Mouse (Mus musculus): ENCODE results near the gene Tff1. TPM values are rescaled to one million over a fixed set of nuclear protein-coding genes. Genes with fewer than 3 reads are reported as not detected.

The Tff1 gene
- total and polyA plus RNA-seq, 3 experiments, result 0.44 to 2.2 (median 1.6) TPM

DNA sequence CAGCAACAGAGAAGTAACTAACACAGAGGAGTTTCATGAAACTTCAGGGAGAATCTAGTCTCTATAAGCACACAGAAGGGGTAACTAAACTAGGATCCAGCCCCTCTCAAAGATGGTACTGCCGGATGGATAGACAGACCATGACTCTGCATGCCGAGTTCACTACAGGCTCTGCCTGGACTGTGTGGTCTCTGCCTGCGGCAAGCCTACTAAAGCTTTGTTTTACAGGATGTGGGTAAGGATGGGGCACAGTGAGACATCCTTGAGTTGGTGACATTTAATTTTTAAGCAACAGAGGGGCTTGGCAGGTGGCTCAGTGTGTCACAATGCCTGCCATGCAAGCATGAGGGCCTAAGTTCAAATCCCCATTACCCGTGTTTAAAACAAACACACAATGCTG is 11.2 kb upstream of the Tff1 start:
- in situ Hi-C loops (cut with MboI; ENCODE audit: low pct_ligation_motif_present, low pct_unique_long_range_greater_than_20kb, low sequenced_read_pairs), result no loop called here
- Histone ChIP-seq H3K4me3 (replicated peaks in 1 of 3; ENCODE audit: low read depth in 2 of 3, low read length in 2 of 3, poor library complexity in 1 of 3) (no peak overlapping the region), H3K27me3 (replicated peaks) (peaks cover 14% of the 10 kb centered on the region), H3K27ac (ENCODE audit: insufficient read depth, low read depth) (no peak overlapping the region), H3K79me2 (replicated peaks; ENCODE audit: control insufficient read depth, extremely low read depth, insufficient read depth, poor library complexity, severe bottlenecking) (no peaks in the 10 kb centered on the region), H3K9me3 (replicated peaks; ENCODE audit: low read length) (peaks cover 4% of the 10 kb centered on the region), H3K4me2 (ENCODE audit: insufficient read depth, low read depth, poor library complexity, severe bottlenecking) (no peak overlapping the region), H3K4me1 (ENCODE audit: control insufficient read depth in 1 of 2, insufficient read depth in 2 of 2) (peaks cover 0 to 1% of the 10 kb centered on the region in 2 experiments; a peak in 1 of 4 replicates), H3K9ac (ENCODE audit: insufficient read depth, low read depth) (no peak overlapping the region), H3K36me3 (replicated peaks in 1 of 2; ENCODE audit: control insufficient read depth in 1 of 2, insufficient read depth in 1 of 2, low read length in 1 of 2) (no peaks in the 10 kb centered on the region)
- no peak for DNase-seq (ENCODE audit: extremely low read depth)
- TF ChIP-seq MAX (IDR thresholded peaks at IDR 0.05; ENCODE audit: low read length) (no peak), ZNF384 (IDR thresholded peaks at IDR 0.05; ENCODE audit: low read depth, low read length) (no peak), POLR2AphosphoS2 (IDR thresholded peaks at IDR 0.05; ENCODE audit: low read depth, low read length) (no peak), PAX5 (IDR thresholded peaks at IDR 0.05; ENCODE audit: low read length) (no peak)
- dilution Hi-C loops (cut with MboI; ENCODE audit: extremely low pct_ligation_motif_present, extremely low pct_unique_long_range_greater_than_20kb, low sequenced_read_pairs), result no loop called here

DNA sequence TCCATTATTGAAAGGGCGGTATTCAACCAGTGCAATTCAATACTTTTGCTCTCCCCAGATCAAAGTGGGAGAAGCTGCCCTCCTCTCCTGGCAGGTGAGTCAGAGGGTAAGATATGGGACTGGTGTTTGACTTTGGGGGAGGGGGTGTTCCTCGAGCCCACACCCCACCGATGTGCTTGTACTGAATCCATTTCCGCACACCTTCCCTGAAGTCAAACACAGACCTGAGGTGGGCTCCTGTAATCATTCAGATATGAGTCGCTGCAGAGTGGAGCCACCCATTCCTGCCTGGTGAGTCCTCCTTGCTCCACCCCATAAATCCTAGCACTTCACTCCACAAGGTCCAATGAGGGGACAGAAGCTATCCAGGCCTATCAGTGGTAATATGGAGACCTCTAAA is 4.7 kb upstream of the Tff1 start:
- H3K9me3 ChIP-seq (replicated peaks; ENCODE audit: low read length), result peaks cover 4% of the 10 kb centered on the region
- peaks cover 20% of the 10 kb centered on the region for H3K27me3 ChIP-seq (replicated peaks)
- H3K27ac ChIP-seq (ENCODE audit: insufficient read depth, low read depth), result no peak overlapping the region
- no peak for DNase-seq (ENCODE audit: extremely low read depth)
- no peaks in the 10 kb centered on the region for H3K79me2 ChIP-seq (replicated peaks; ENCODE audit: control insufficient read depth, extremely low read depth, insufficient read depth, poor library complexity, severe bottlenecking)
- in situ Hi-C loops (cut with MboI; ENCODE audit: low pct_ligation_motif_present, low pct_unique_long_range_greater_than_20kb, low sequenced_read_pairs) (no loop called here), dilution Hi-C loops (cut with MboI; ENCODE audit: extremely low pct_ligation_motif_present, extremely low pct_unique_long_range_greater_than_20kb, low sequenced_read_pairs) (no loop called here)
- no peak overlapping the region for H3K4me2 ChIP-seq (ENCODE audit: insufficient read depth, low read depth, poor library complexity, severe bottlenecking)
- H3K4me3 ChIP-seq (replicated peaks in 1 of 3; ENCODE audit: low read depth in 2 of 3, low read length in 2 of 3, poor library complexity in 1 of 3), result no peak overlapping the region
- H3K36me3 ChIP-seq (replicated peaks in 1 of 2; ENCODE audit: control insufficient read depth in 1 of 2, insufficient read depth in 1 of 2, low read length in 1 of 2), result no peaks in the 10 kb centered on the region
- no peak for TF ChIP-seq CHD1 (IDR thresholded peaks at IDR 0.05; ENCODE audit: low read depth, low read length)
- TF ChIP-seq TBP (conservative IDR thresholded peaks at IDR 0.05; ENCODE audit: low read depth, low read length), result no peak
- no peak for TF ChIP-seq IRF4 (IDR thresholded peaks at IDR 0.05; ENCODE audit: low read depth, low read length)
- no peak for TF ChIP-seq ZNF384 (IDR thresholded peaks at IDR 0.05; ENCODE audit: low read depth, low read length)
- TF ChIP-seq MAFK (IDR thresholded peaks at IDR 0.05; ENCODE audit: insufficient replicate concordance, low read length), result no peak
- TF ChIP-seq GABPA (IDR thresholded peaks at IDR 0.05; ENCODE audit: insufficient replicate concordance, low read depth, low read length), result no peak
- no peak for TF ChIP-seq PAX5 (IDR thresholded peaks at IDR 0.05; ENCODE audit: low read length)
- TF ChIP-seq E2F4 (IDR thresholded peaks at IDR 0.05; ENCODE audit: insufficient replicate concordance, low read depth, low read length), result no peak
- no peak for TF ChIP-seq MAX (IDR thresholded peaks at IDR 0.05; ENCODE audit: low read length)
- no peak for TF ChIP-seq KAT2A (IDR thresholded peaks at IDR 0.05; ENCODE audit: insufficient replicate concordance, low read length)
- TF ChIP-seq SIN3A (IDR thresholded peaks at IDR 0.05; ENCODE audit: low read length), result no peak
- TF ChIP-seq MYC (IDR thresholded peaks at IDR 0.05; ENCODE audit: low read depth, low read length), result no peak
- peaks cover 10 to 29% of the 10 kb centered on the region in 2 experiments for H3K4me1 ChIP-seq (ENCODE audit: control insufficient read depth in 1 of 2, insufficient read depth in 2 of 2)
- no peak overlapping the region for H3K9ac ChIP-seq (ENCODE audit: insufficient read depth, low read depth)

DNA sequence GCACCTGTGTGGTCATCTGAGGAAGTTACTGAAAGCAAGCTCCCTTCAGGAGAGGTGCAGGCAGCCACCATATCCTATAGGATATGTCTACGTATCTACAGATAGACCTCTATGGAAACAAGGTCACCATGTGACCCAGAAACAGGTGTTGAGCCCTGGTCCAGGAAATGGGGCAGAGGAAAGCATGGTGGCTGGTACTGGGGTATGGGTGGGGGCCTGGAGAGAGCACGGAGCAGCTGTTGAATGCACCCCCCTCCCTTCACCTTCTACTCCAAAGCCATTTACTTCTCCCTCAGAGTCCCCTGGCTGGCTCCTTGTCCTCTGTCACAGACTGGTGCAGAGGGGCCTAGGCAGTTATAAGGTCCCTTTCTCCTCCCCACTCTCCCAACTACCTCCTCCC is 1.3 kb downstream of the Tff1 start:
- no peak for DNase-seq (ENCODE audit: extremely low read depth)
- Histone ChIP-seq H3K9me3 (replicated peaks; ENCODE audit: low read length) (peaks cover 9% of the 10 kb centered on the region), H3K27ac (ENCODE audit: insufficient read depth, low read depth) (no peak overlapping the region), H3K9ac (ENCODE audit: insufficient read depth, low read depth) (no peak overlapping the region), H3K27me3 (replicated peaks) (peaks cover 24% of the 10 kb centered on the region), H3K4me2 (ENCODE audit: insufficient read depth, low read depth, poor library complexity, severe bottlenecking) (no peak overlapping the region), H3K79me2 (replicated peaks; ENCODE audit: control insufficient read depth, extremely low read depth, insufficient read depth, poor library complexity, severe bottlenecking) (no peaks in the 10 kb centered on the region), H3K36me3 (replicated peaks in 1 of 2; ENCODE audit: control insufficient read depth in 1 of 2, insufficient read depth in 1 of 2, low read length in 1 of 2) (no peaks in the 10 kb centered on the region), H3K4me3 (replicated peaks in 1 of 3; ENCODE audit: low read depth in 2 of 3, low read length in 2 of 3, poor library complexity in 1 of 3) (no peak overlapping the region), H3K4me1 (ENCODE audit: control insufficient read depth in 1 of 2, insufficient read depth in 2 of 2) (peaks cover 37 to 62% of the 10 kb centered on the region in 2 experiments)
- dilution Hi-C loops (cut with MboI; ENCODE audit: extremely low pct_ligation_motif_present, extremely low pct_unique_long_range_greater_than_20kb, low sequenced_read_pairs), result no loop called here
- TF ChIP-seq CTCF (conservative IDR thresholded peaks at IDR 0.05 in 1 of 2, IDR thresholded peaks at IDR 0.05 in 1 of 2; ENCODE audit: low read depth in 2 of 2, low read length in 2 of 2) (no peak), ZNF384 (IDR thresholded peaks at IDR 0.05; ENCODE audit: low read depth, low read length) (no peak), E2F4 (IDR thresholded peaks at IDR 0.05; ENCODE audit: insufficient replicate concordance, low read depth, low read length) (no peak), NELFE (IDR thresholded peaks at IDR 0.05; ENCODE audit: low read depth, low read length) (no peak), RAD21 (IDR thresholded peaks at IDR 0.05; ENCODE audit: low read depth, low read length) (no peak), USF1 (IDR thresholded peaks at IDR 0.05; ENCODE audit: low read depth, low read length) (no peak), ETS1 (conservative IDR thresholded peaks at IDR 0.05; ENCODE audit: low read depth, low read length) (no peak), IRF4 (IDR thresholded peaks at IDR 0.05; ENCODE audit: low read depth, low read length) (no peak), NRF1 (IDR thresholded peaks at IDR 0.05; ENCODE audit: low read depth, low read length) (no peak), MAX (IDR thresholded peaks at IDR 0.05; ENCODE audit: low read length) (no peak), GABPA (IDR thresholded peaks at IDR 0.05; ENCODE audit: insufficient replicate concordance, low read depth, low read length) (no peak), PAX5 (IDR thresholded peaks at IDR 0.05; ENCODE audit: low read length) (no peak)
- in situ Hi-C loops (cut with MboI; ENCODE audit: low pct_ligation_motif_present, low pct_unique_long_range_greater_than_20kb, low sequenced_read_pairs), result no loop called here
